Mouse (Mus musculus) lung, embryonic 15.5 days (tissue): Measurements from ENCODE around the gene Myo9b. TPM values are rescaled to one million over a fixed set of nuclear protein-coding genes. Genes with fewer than 3 reads are reported as not detected.
"Not testable (repeated sequence)": the region's sequence is repeated elsewhere in the genome, so short reads cannot be mapped to it uniquely, and the experiment has no call there.

ENCODE experiments used
- ATAC-seq: fragments of 200-750 bp; cut with Nextera tagmentation; 2 replicates; pipeline ENCODE4 v1.8.0; 2017; ENCODE audit warnings: moderate number of reproducible peaks, borderline replicate concordance; ENCODE audit not compliant: low FRiP score, low TSS enrichment; ENCODE audit errors: extremely low read depth
- H3K27ac ChIP-seq: fragments of 300-500 bp; sonication (generic); 2 replicates; pipeline ENCODE4 v1.5.1; 2015; ENCODE audit warnings: moderate library complexity, mild to moderate bottlenecking, inconsistent platforms
- H3K27me3 ChIP-seq: fragments of 300-500 bp; sonication (generic); 2 replicates; pipeline ENCODE4 v1.6.1; 2015; ENCODE audit warnings: inconsistent platforms
- H3K36me3 ChIP-seq: fragments of 300-500 bp; sonication (generic); 2 replicates; pipeline ENCODE4 v1.6.1; 2015; ENCODE audit warnings: inconsistent platforms
- H3K4me1 ChIP-seq: fragments of 300-500 bp; sonication (generic); 2 replicates; pipeline ENCODE4 v1.6.1; 2015; ENCODE audit warnings: inconsistent platforms
- H3K4me2 ChIP-seq: fragments of 300-500 bp; sonication (generic); 2 replicates; pipeline ENCODE4 v1.6.1; 2015; ENCODE audit warnings: inconsistent platforms, mild to moderate bottlenecking, moderate library complexity
- H3K4me3 ChIP-seq: fragments of 300-500 bp; sonication (generic); 2 replicates; pipeline ENCODE4 v1.5.1; 2015; ENCODE audit warnings: mild to moderate bottlenecking, inconsistent platforms
- H3K9ac ChIP-seq: fragments of 300-500 bp; sonication (generic); 2 replicates; pipeline ENCODE4 v1.6.1; 2015; ENCODE audit warnings: inconsistent platforms
- H3K9me3 ChIP-seq: fragments of 300-500 bp; sonication (generic); 2 replicates; pipeline ENCODE4 v1.6.1; 2016; ENCODE audit warnings: inconsistent platforms
- WGBS: fragments of 180-500 bp; shearing (Covaris S2); methylation state at CpG from one replicate; pipeline ENCODE4 v1.1.7; 2015; 5-methylcytosine and 5-hydroxymethylcytosine counted together
- polyA plus RNA-seq: library from polyadenylated mRNA; unstranded; fragments of >200 nt; fragmentation: Nextera tagmentation; extraction: Ambion mirVana; gene quantifications from 2 replicates; pipeline ENCODE4 v1.2.1, GENCODE M21; 2015

Gene Myo9b
- polyA plus RNA-seq = 18.5 TPM in 2 replicates

GRCm38 (mm10) chr8:71272286-71273150 is at the start of gene Myo9b, which contains the start of gene Haus8:
Gene Myo9b, plus strand, starts transcription at chr8:71272714.
Gene Haus8, minus strand, starts transcription at chr8:71272934.
- ATAC-seq = peak; percentile 97
- Histone ChIP-seq H3K27me3 (no peaks in the 10 kb centered on the region), H3K4me2 (peak within 1 kb of the TSS; percentile 77), H3K9me3 (no peaks in the 10 kb centered on the region), H3K36me3 (no peaks in the 10 kb centered on the region), H3K9ac (peak within 1 kb of the TSS; percentile 76), H3K27ac (peak within 1 kb of the TSS; percentile 89), H3K4me1 (peaks cover 16% of the 10 kb centered on the region), H3K4me3 (peak within 1 kb of the TSS; percentile 71)
- 0% methylated on average over 84 of the region's 84 CpGs for WGBS

DNA sequence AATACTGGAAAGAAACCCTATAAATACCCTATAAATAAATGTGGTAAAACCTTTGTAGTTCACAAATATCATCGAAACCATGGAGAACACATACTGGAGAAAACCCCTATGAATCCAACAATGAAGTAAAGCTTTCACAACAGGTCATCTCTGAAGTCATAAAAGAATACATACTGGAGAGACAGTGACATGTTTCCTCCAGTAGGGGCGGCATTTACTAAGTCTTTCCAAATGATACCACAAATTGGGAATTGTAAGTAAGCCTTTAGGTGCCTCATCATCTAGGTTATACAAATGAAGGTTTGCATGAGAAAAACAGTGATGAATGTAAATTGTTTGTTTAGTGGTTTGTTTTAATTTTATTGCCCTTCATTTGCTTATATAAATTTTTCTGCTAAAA is 48.0 kb upstream of the Myo9b start:
- ATAC-seq = no peak
- Histone ChIP-seq H3K4me2 (no peak overlapping the region), H3K4me3 (no peak overlapping the region), H3K9ac (no peak overlapping the region), H3K27me3 (no peaks in the 10 kb centered on the region), H3K27ac (no peak overlapping the region), H3K4me1 (no peaks in the 10 kb centered on the region), H3K36me3 (no peaks in the 10 kb centered on the region), H3K9me3 (no peaks in the 10 kb centered on the region)
- WGBS = 49% methylated on average over 2 of the region's 2 CpGs

DNA sequence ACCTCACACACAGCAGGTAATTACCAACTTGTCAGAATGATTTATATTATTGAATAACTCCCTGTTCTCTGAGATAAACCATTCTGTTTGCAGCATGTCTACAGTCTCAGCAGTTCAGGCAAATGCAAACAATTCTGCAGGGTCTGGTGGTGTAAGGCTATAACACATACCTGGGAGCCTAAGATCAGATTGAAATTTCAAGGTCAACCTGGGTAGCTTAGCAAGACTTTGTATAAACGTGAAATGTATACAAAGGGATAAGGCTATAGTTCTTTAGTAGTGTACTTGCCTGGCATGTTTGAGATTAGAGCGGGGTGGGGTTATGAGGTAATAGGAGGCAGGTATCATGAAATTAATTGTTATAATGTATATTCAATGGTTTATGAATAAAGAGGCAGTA is 29.8 kb upstream of the Myo9b start:
- H3K9me3 ChIP-seq = no peaks in the 10 kb centered on the region
- no peak overlapping the region for H3K4me3 ChIP-seq
- no peak overlapping the region for H3K4me2 ChIP-seq
- no peaks in the 10 kb centered on the region for H3K36me3 ChIP-seq
- H3K27me3 ChIP-seq = no peaks in the 10 kb centered on the region
- no peak overlapping the region for H3K9ac ChIP-seq
- WGBS = 57% methylated on average over 2 of the region's 2 CpGs
- no peak for ATAC-seq
- H3K4me1 ChIP-seq = no peaks in the 10 kb centered on the region
- no peak overlapping the region for H3K27ac ChIP-seq

DNA sequence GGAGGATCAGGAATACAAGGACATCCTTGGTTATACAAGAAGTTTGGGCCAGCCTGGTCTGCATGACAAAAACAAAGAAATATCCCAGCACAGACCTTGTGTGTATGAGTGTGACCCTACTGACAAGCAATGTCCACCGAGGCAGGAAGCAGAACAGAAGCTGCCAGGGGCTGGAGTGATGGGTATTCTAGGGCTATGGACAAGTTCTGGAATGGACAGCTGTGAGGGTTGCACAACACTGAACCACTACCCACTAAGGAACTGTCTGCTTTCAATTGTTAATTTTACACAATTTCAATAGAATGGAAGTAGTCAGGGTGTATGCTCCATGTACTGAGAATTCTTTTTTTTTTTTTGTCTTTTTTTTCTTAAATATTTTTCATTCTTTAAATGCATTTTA is 24.3 kb upstream of the Myo9b start:
- Histone ChIP-seq H3K4me2 (no peak overlapping the region), H3K4me3 (no peak overlapping the region), H3K4me1 (no peaks in the 10 kb centered on the region), H3K36me3 (peaks cover 5% of the 10 kb centered on the region), H3K9ac (no peak overlapping the region), H3K27me3 (no peaks in the 10 kb centered on the region), H3K9me3 (no peaks in the 10 kb centered on the region), H3K27ac (no peak overlapping the region)
- no peak for ATAC-seq
- WGBS = 84% methylated on average over 1 of the region's 1 CpGs

GRCm38 (mm10) chr8:71256545-71257232 is 15.8 kb upstream of the Myo9b start:
- Histone ChIP-seq H3K4me2 (no peak overlapping the region), H3K9ac (no peak overlapping the region), H3K9me3 (no peaks in the 10 kb centered on the region), H3K27ac (no peak overlapping the region), H3K4me1 (no peaks in the 10 kb centered on the region), H3K27me3 (no peaks in the 10 kb centered on the region), H3K36me3 (peaks cover 22% of the 10 kb centered on the region), H3K4me3 (no peak overlapping the region)
- 77% methylated on average over 3 of the region's 3 CpGs for WGBS
- no peak; the same call in 1 of the 2 replicates for ATAC-seq

DNA sequence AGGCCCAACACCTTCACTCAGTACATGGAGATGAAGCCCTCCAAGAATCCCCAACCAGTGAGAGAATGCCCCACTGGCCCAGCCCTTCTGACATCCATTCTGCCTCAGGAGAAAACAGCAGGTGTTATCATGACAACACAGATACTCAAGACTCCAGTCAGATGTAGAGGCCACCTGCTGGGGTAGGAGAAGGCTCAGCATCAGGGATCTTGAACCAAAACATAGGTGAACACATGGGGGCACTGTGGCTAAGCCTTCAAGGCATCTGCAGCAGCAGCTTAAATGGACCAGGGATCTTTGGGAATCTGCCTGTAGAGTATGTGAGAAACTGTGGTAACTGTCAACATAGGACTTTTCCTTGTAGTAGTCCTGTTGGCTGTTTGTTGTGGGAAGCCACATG is 11.3 kb upstream of the Myo9b start:
- no peak for ATAC-seq
- Histone ChIP-seq H3K4me3 (no peak overlapping the region), H3K27ac (no peak overlapping the region), H3K9me3 (no peaks in the 10 kb centered on the region), H3K4me2 (no peak overlapping the region), H3K36me3 (peaks cover 15% of the 10 kb centered on the region), H3K27me3 (no peaks in the 10 kb centered on the region), H3K4me1 (no peaks in the 10 kb centered on the region), H3K9ac (no peak overlapping the region)

DNA sequence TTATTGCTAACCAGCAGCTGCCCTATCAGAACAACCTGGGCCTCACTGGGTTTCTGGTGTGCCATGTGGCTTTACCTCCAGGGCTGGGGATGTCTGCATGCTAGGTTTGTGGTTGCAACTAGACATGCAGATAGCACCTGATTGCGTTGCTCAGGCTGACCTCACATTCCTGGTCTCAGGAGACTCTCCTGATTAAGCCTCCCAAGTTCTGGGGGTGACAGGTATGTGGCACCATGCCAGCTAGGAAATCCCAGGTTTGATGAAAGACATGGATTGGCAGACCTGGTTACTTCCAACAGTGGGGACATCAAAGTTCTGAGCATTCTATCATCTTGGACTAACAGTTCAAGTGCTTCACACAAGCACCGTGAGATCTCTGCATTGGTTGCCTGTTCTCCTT is 4.8 kb upstream of the Myo9b start:
- no peaks in the 10 kb centered on the region for H3K27me3 ChIP-seq
- WGBS = 97% methylated on average over 2 of the region's 2 CpGs
- peaks cover 4% of the 10 kb centered on the region for H3K4me1 ChIP-seq
- ATAC-seq = no peak
- H3K36me3 ChIP-seq = peaks cover 1% of the 10 kb centered on the region; the same call in 1 of the 2 replicates
- H3K9ac ChIP-seq = no peak overlapping the region
- H3K4me3 ChIP-seq = no peak overlapping the region
- no peak overlapping the region for H3K27ac ChIP-seq
- H3K9me3 ChIP-seq = no peaks in the 10 kb centered on the region
- H3K4me2 ChIP-seq = no peak overlapping the region

DNA sequence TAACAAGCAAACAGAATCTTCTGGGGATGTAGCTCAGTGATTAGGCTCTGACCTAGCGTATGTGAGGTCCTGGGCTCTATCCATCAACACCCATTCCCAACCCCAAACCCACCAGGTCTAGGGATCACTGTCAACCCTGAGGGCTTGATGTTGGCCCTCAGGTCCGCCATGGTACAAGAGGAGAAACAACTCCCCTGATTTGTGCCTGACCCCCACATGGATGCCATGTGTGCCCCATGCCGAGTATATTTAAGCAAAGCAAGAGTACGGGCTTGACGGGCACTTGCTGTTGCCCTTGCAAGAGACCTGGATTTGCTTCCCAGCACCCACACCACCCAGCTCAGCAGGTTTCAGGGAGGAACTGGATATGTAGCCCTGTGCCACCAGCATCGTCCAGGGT is 4.2 kb upstream of the Myo9b start:
- H3K9ac ChIP-seq, H3K36me3 ChIP-seq, H3K27ac ChIP-seq, H3K4me3 ChIP-seq, H3K9me3 ChIP-seq, H3K4me1 ChIP-seq, H3K27me3 ChIP-seq, H3K4me2 ChIP-seq, ATAC-seq: not testable (repeated sequence)
- 92% methylated on average over 6 of the region's 6 CpGs for WGBS

DNA sequence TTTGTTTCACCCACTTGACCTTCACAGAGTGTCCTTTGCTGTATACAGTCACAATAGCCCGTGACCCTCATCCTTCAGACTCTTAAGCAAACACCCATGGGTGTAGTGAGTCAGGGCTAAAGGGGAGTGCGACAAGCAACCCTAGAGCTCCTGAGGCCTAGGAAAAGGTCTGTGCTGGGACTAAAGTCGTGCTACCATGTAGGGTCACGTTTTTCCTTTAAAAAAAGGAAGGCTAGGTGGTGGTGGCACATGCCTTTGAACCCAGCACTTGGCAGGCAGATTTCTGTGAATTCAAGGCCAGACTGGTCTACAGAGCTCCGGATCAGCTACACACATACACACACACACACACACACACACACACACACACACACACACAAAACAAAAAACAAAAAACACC is 884 bp upstream of the Myo9b start:
- Histone ChIP-seq H3K9ac (peak overlapping the region; percentile 76), H3K36me3 (no peaks in the 10 kb centered on the region), H3K27ac (peak overlapping the region; percentile 89), H3K9me3 (no peaks in the 10 kb centered on the region), H3K4me2 (peak overlapping the region; percentile 77), H3K4me1 (peaks cover 16% of the 10 kb centered on the region), H3K4me3 (peak overlapping the region; percentile 71), H3K27me3 (no peaks in the 10 kb centered on the region)
- WGBS = 10% methylated on average over 5 of the region's 5 CpGs
- no peak for ATAC-seq

DNA sequence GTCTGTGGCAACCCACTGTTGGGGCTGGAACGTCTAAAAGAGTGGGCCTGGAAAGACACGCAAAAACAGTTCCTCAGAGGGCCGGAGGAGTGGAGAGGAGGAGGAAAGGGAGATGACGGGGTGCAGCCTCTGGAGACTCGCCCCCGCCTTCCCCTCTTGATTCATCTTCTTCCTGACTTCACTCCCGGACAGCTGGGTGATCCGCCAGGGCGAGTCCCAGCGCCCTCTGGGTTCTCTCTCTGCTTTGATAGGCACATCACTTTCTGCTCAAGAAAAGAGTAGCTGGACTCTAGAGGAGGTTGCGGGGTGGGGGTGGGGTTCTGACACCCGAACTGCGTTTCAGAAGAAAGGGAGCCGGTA is 617 bp downstream of the Myo9b start:
- Histone ChIP-seq H3K9me3 (no peaks in the 10 kb centered on the region), H3K4me3 (peak overlapping the region; percentile 71), H3K27ac (peak overlapping the region; percentile 82), H3K27me3 (no peaks in the 10 kb centered on the region), H3K4me2 (peak overlapping the region; percentile 77), H3K9ac (peak overlapping the region; percentile 59), H3K4me1 (peaks cover 16% of the 10 kb centered on the region), H3K36me3 (no peaks in the 10 kb centered on the region)
- under 1% methylated on average over 14 of the region's 14 CpGs for WGBS
- peak; percentile 3; the same call in 1 of the 2 replicates for ATAC-seq

- no peak overlapping the region for H3K9ac ChIP-seq
- H3K27ac ChIP-seq = no peak overlapping the region
- no peak for ATAC-seq
- peaks cover 16% of the 10 kb centered on the region for H3K4me1 ChIP-seq
- H3K4me2 ChIP-seq = no peak overlapping the region
- no peaks in the 10 kb centered on the region for H3K27me3 ChIP-seq
- no peaks in the 10 kb centered on the region for H3K9me3 ChIP-seq
- no peaks in the 10 kb centered on the region for H3K36me3 ChIP-seq
- H3K4me3 ChIP-seq = no peak overlapping the region
Observed at GRCm38 (mm10) chr8:71274478-71274877, 2.0 kb downstream of the Myo9b start.

DNA sequence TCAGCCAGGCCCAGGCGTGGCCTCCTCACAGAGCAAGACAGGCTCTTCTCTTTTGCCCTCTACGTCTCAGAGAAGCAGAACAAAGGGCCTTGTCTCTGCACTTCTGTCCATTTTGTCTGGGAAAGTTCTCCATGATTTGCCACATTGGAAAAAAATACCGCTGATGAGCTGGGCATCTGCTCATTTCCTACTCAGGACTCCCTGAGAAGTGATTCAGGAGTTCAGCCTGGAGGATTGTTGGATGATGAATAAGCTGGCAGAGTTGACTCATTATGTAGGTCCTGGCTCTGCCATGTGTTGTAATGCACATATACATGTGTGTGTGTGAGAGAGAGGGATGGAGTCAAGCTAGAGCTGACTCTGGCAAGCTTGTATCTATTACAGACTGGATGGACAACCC is 3.7 kb downstream of the Myo9b start:
- no peak overlapping the region for H3K9ac ChIP-seq
- H3K27ac ChIP-seq = no peak overlapping the region
- H3K4me2 ChIP-seq = no peak overlapping the region
- no peaks in the 10 kb centered on the region for H3K36me3 ChIP-seq
- no peak overlapping the region for H3K4me3 ChIP-seq
- 90% methylated on average over 3 of the region's 3 CpGs for WGBS
- H3K9me3 ChIP-seq = no peaks in the 10 kb centered on the region
- peaks cover 16% of the 10 kb centered on the region for H3K4me1 ChIP-seq
- no peaks in the 10 kb centered on the region for H3K27me3 ChIP-seq
- no peak for ATAC-seq
